Mouse (Mus musculus): ENCODE measurements around the gene Med16. TPM values are rescaled to one million over a fixed set of nuclear protein-coding genes. Genes with fewer than 3 reads are reported as not detected.

Gene Med16
- total RNA-seq, 2 experiments from 2014 or later: 37.7 to 38.1 TPM

GRCm38 (mm10) chr10:79873313-79873712, 35.4 kb downstream of the Med16 start:
- intact Hi-C loops (cut with DNase I; ENCODE audit: low total_unique reads): loop anchor here (5.0 kb wide), 1 partner anchor 46 kb away; no protein-coding TSS in a partner anchor
- no peak for DNase-seq

- intact Hi-C loops (cut with DNase I; ENCODE audit: low total_unique reads): loop anchor here (5.0 kb wide), 1 partner anchor 46 kb away; no protein-coding TSS in a partner anchor
These were observed 35.9 kb downstream of the Med16 start for GRCm38 (mm10) chr10:79872862-79873261.

GRCm38 (mm10) chr10:79871845-79872244, 36.9 kb downstream of the Med16 start:
- no peak for DNase-seq
- intact Hi-C loops (cut with DNase I; ENCODE audit: low total_unique reads): loop anchor here (5.0 kb wide), 1 partner anchor 45 kb away; no protein-coding TSS in a partner anchor

More at GRCm38 (mm10) chr10:79872862-79873261, 35.9 kb downstream of the Med16 start:
- no peak for DNase-seq

- intact Hi-C loops (cut with DNase I; ENCODE audit: low total_unique reads): no loop called here
- no peak for DNase-seq
These were observed 42.1 kb downstream of the Med16 start for GRCm38 (mm10) chr10:79866601-79867000.

- intact Hi-C loops (cut with DNase I; ENCODE audit: low total_unique reads): no loop called here
- DNase-seq: no peak
These were observed 42.9 kb downstream of the Med16 start for GRCm38 (mm10) chr10:79865801-79866295.

- no peak for DNase-seq
- intact Hi-C loops (cut with DNase I; ENCODE audit: low total_unique reads): no loop called here
These were observed 43.5 kb downstream of the Med16 start for GRCm38 (mm10) chr10:79865189-79865601.

GRCm38 (mm10) chr10:79864351-79865188, 44.2 kb downstream of the Med16 start:
- intact Hi-C loops (cut with DNase I; ENCODE audit: low total_unique reads): no loop called here
- no peak for DNase-seq

GRCm38 (mm10) chr10:79862925-79863324, 45.8 kb downstream of the Med16 start:
- no peak for DNase-seq
- intact Hi-C loops (cut with DNase I; ENCODE audit: low total_unique reads): no loop called here

- intact Hi-C loops (cut with DNase I; ENCODE audit: low total_unique reads): no loop called here
- DNase-seq: no peak
These were observed 46.5 kb downstream of the Med16 start for GRCm38 (mm10) chr10:79862049-79862788.

- intact Hi-C loops (cut with DNase I; ENCODE audit: low total_unique reads): no loop called here
- DNase-seq: no peak
These were observed 47.3 kb downstream of the Med16 start for GRCm38 (mm10) chr10:79861230-79862048.

GRCm38 (mm10) chr10:79860079-79860911, 48.4 kb downstream of the Med16 start:
- intact Hi-C loops (cut with DNase I; ENCODE audit: low total_unique reads): no loop called here
- no peak for DNase-seq

GRCm38 (mm10) chr10:79859116-79859515, 49.6 kb downstream of the Med16 start:
- intact Hi-C loops (cut with DNase I; ENCODE audit: low total_unique reads): no loop called here
- DNase-seq: peak; percentile 56

GRCm38 (mm10) chr10:79858416-79859074, 50.2 kb downstream of the Med16 start:
- intact Hi-C loops (cut with DNase I; ENCODE audit: low total_unique reads): no loop called here
- DNase-seq: peak; percentile 74

- intact Hi-C loops (cut with DNase I; ENCODE audit: low total_unique reads): no loop called here
- no peak for DNase-seq
These were observed 50.8 kb downstream of the Med16 start for GRCm38 (mm10) chr10:79857894-79858293.

- peak; percentile 67 for DNase-seq
- intact Hi-C loops (cut with DNase I; ENCODE audit: low total_unique reads): no loop called here
These were observed 51.3 kb downstream of the Med16 start for GRCm38 (mm10) chr10:79857452-79857811.

- no peak for DNase-seq
- intact Hi-C loops (cut with DNase I; ENCODE audit: low total_unique reads): no loop called here
These were observed 51.8 kb downstream of the Med16 start for GRCm38 (mm10) chr10:79856704-79857451.

- intact Hi-C loops (cut with DNase I; ENCODE audit: low total_unique reads): no loop called here
- DNase-seq: no peak
These were observed 52.4 kb downstream of the Med16 start for GRCm38 (mm10) chr10:79856280-79856679.
